Mouse (Mus musculus): Measurements from ENCODE around the gene Bcas3. TPM values are rescaled to one million over a fixed set of nuclear protein-coding genes. Genes with fewer than 3 reads are reported as not detected.
"Not testable (repeated sequence)": the region's sequence is repeated elsewhere in the genome, so short reads cannot be mapped to it uniquely, and the experiment has no call there.

The Bcas3 gene
- total RNA-seq, 2 experiments from 2014 or later, result 42.7 to 42.9 TPM

GRCm38 (mm10) chr11:85469526-85469925 is 116.6 kb downstream of the Bcas3 start:
- no peak for DNase-seq
- intact Hi-C loops (cut with DNase I), result loop anchor here (10.0 kb wide), 1 partner anchor 505 kb away; no protein-coding TSS in a partner anchor

GRCm38 (mm10) chr11:85470508-85470907 is 117.5 kb downstream of the Bcas3 start:
- no peak for DNase-seq
- intact Hi-C loops (cut with DNase I), result loop anchor here (5.0 kb wide), 1 partner anchor 362 kb away; the partner anchor contains the start of gene Tbx2

- intact Hi-C loops (cut with DNase I), result loop anchor here (5.0 kb wide), 1 partner anchor 358 kb away; the partner anchor contains the start of gene Tbx2
- no peak for DNase-seq
These were observed 121.4 kb downstream of the Bcas3 start for GRCm38 (mm10) chr11:85474326-85474725.

GRCm38 (mm10) chr11:85482737-85483467 is 129.9 kb downstream of the Bcas3 start:
- intact Hi-C loops (cut with DNase I), result no loop called here
- peak; percentile 12 for DNase-seq

- no peak for DNase-seq
- intact Hi-C loops (cut with DNase I), result no loop called here
These were observed 132.4 kb downstream of the Bcas3 start for GRCm38 (mm10) chr11:85485197-85485940.

GRCm38 (mm10) chr11:85487501-85487900 is 134.5 kb downstream of the Bcas3 start:
- DNase-seq, result no peak
- intact Hi-C loops (cut with DNase I), result no loop called here

GRCm38 (mm10) chr11:85492231-85492630 is 139.3 kb downstream of the Bcas3 start:
- no peak for DNase-seq
- intact Hi-C loops (cut with DNase I), result no loop called here

- intact Hi-C loops (cut with DNase I), result no loop called here
- DNase-seq, result no peak
These were observed 139.7 kb downstream of the Bcas3 start for GRCm38 (mm10) chr11:85492666-85493065.

GRCm38 (mm10) chr11:85499561-85499960 is 146.6 kb downstream of the Bcas3 start:
- no peak for DNase-seq
- intact Hi-C loops (cut with DNase I), result no loop called here

- intact Hi-C loops (cut with DNase I), result no loop called here
- no peak for DNase-seq
These were observed 149.1 kb downstream of the Bcas3 start for GRCm38 (mm10) chr11:85502031-85502430.

- DNase-seq; intact Hi-C loops (cut with DNase I): not testable (repeated sequence)
These were observed 151.8 kb downstream of the Bcas3 start for GRCm38 (mm10) chr11:85504812-85505211.

GRCm38 (mm10) chr11:85505811-85506210 is 152.8 kb downstream of the Bcas3 start:
- no peak for DNase-seq
- intact Hi-C loops (cut with DNase I), result no loop called here

GRCm38 (mm10) chr11:85509334-85509733 is 156.4 kb downstream of the Bcas3 start:
- intact Hi-C loops (cut with DNase I), result no loop called here
- DNase-seq, result no peak

GRCm38 (mm10) chr11:85511270-85511904 is 158.4 kb downstream of the Bcas3 start:
- intact Hi-C loops (cut with DNase I), result no loop called here
- DNase-seq, result no peak

GRCm38 (mm10) chr11:85516724-85517123 is 163.8 kb downstream of the Bcas3 start:
- intact Hi-C loops (cut with DNase I), result no loop called here
- no peak for DNase-seq

- intact Hi-C loops (cut with DNase I), result no loop called here
- DNase-seq, result peak; percentile 36
These were observed 165.2 kb downstream of the Bcas3 start for GRCm38 (mm10) chr11:85518025-85518756.

GRCm38 (mm10) chr11:85520236-85520635 is 167.3 kb downstream of the Bcas3 start:
- no peak for DNase-seq
- intact Hi-C loops (cut with DNase I), result no loop called here

GRCm38 (mm10) chr11:85520996-85521395 is 168.0 kb downstream of the Bcas3 start:
- no peak for DNase-seq
- intact Hi-C loops (cut with DNase I), result no loop called here

GRCm38 (mm10) chr11:85523646-85524045 is 170.7 kb downstream of the Bcas3 start:
- DNase-seq, result no peak
- intact Hi-C loops (cut with DNase I), result no loop called here

GRCm38 (mm10) chr11:85524186-85524585 is 171.2 kb downstream of the Bcas3 start:
- intact Hi-C loops (cut with DNase I), result no loop called here
- DNase-seq, result peak; percentile 82
